In the genomic region with DNA sequence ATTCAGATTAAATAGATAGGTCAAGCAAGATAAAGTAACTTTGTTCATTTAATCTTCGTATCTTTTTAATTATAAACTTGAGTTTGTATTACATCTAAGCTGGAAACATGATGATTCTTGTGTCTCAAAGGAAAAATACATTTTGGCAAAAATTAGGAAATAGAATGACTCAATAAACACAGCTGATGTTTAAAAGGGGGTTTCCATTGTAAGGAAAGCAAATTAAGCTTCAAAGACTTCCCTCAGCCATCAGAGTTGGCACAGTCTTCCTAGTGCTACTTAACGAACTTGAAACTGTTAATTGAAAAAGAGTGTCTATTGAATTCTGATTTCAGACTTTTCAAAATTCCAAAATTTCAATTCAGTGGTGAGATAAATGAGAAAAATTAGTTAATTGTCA, we compare ENCODE assay signal across 31 mouse cellular contexts.
"Had no signal": no experiment of that assay in that cellular context is flagged by ENCODE, and none has a peak within 500 bp of the region (broad histone marks: within the 10 kb centered on the region; RNA-seq: fewer than 3 reads in every experiment).

No protein-coding gene starts in this region.

- ATAC-seq: liver, embryonic 12.5 days; liver, postnatal 0 days; lung, postnatal 0 days; midbrain, embryonic 13.5 days; midbrain, embryonic 15.5 days; midbrain, embryonic 16.5 days had no signal

- H3K4me3 ChIP-seq: limb, embryonic 10.5 days; limb, embryonic 12.5 days; limb, embryonic 13.5 days; limb, embryonic 15.5 days; liver, embryonic 12.5 days; liver, embryonic 13.5 days; liver, embryonic 15.5 days; lung, embryonic 15.5 days; megakaryocyte, embryonic 14.5 days; midbrain, embryonic 10.5 days; midbrain, embryonic 12.5 days; midbrain, embryonic 13.5 days; midbrain, embryonic 15.5 days; myocyte had no signal

- H3K4me1 ChIP-seq: limb, embryonic 10.5 days; limb, embryonic 12.5 days; limb, embryonic 13.5 days; limb, embryonic 15.5 days; midbrain, embryonic 12.5 days; midbrain, embryonic 13.5 days; midbrain, embryonic 15.5 days had no signal

- H3K9me3 ChIP-seq: limb, embryonic 10.5 days; limb, embryonic 12.5 days; limb, embryonic 13.5 days; limb, embryonic 15.5 days; liver, embryonic 12.5 days; liver, embryonic 13.5 days; liver, embryonic 15.5 days; lung, embryonic 15.5 days; megakaryocyte, embryonic 14.5 days; midbrain, embryonic 10.5 days; midbrain, embryonic 12.5 days; midbrain, embryonic 13.5 days; midbrain, embryonic 15.5 days had no signal

- H3K27ac ChIP-seq: limb, embryonic 10.5 days; limb, embryonic 12.5 days; limb, embryonic 13.5 days; limb, embryonic 15.5 days; liver, embryonic 12.5 days; liver, embryonic 13.5 days; liver, embryonic 14.5 days; liver, embryonic 15.5 days; lung, embryonic 15.5 days; macrophage; midbrain, embryonic 10.5 days; midbrain, embryonic 12.5 days; midbrain, embryonic 13.5 days; midbrain, embryonic 15.5 days had no signal

- H3K9ac ChIP-seq: limb, embryonic 12.5 days; limb, embryonic 13.5 days; limb, embryonic 15.5 days; liver, embryonic 12.5 days; liver, embryonic 13.5 days; liver, embryonic 14.5 days; liver, embryonic 15.5 days; liver, postnatal 0 days; lung, embryonic 14.5 days; lung, embryonic 15.5 days; midbrain, embryonic 12.5 days; midbrain, embryonic 13.5 days; midbrain, embryonic 15.5 days had no signal

- DNase-seq: left cerebral cortex, postnatal 4 days; liver; liver, embryonic 13.5 days; liver, postnatal 0 days; lung, adult 18-20 months; lung, adult 2 months; lung, embryonic 14.5 days; lung, postnatal 10 days; lung, postnatal 14 days; lung, postnatal 36 days; lung, postnatal 4 days; midbrain, embryonic 14.5 days had no signal

- H3K4me2 ChIP-seq: limb, embryonic 12.5 days; limb, embryonic 13.5 days; limb, embryonic 15.5 days; liver, embryonic 11.5 days; liver, embryonic 12.5 days; liver, embryonic 13.5 days; liver, embryonic 15.5 days; lung, embryonic 14.5 days; lung, embryonic 15.5 days; midbrain, embryonic 11.5 days; midbrain, embryonic 12.5 days; midbrain, embryonic 13.5 days; midbrain, embryonic 15.5 days had no signal

- H3K27me3 ChIP-seq: limb, embryonic 12.5 days; limb, embryonic 13.5 days; limb, embryonic 15.5 days; liver, embryonic 12.5 days; liver, embryonic 13.5 days; liver, embryonic 15.5 days; lung, embryonic 15.5 days; megakaryocyte, embryonic 14.5 days; midbrain, embryonic 12.5 days; midbrain, embryonic 13.5 days; midbrain, embryonic 15.5 days had no signal

- H3K36me3 ChIP-seq: limb, embryonic 10.5 days; limb, embryonic 12.5 days; limb, embryonic 13.5 days; limb, embryonic 15.5 days; liver, embryonic 12.5 days; liver, embryonic 13.5 days; liver, embryonic 15.5 days; lung, embryonic 15.5 days; midbrain, embryonic 12.5 days had no signal
